Mouse (Mus musculus) WW6 (cell line): ENCODE data around the gene Setd7.

ENCODE experiments used
- DNase-seq: peaks from one replicate; pipeline ENCODE4 v3.0.0-alpha.2; 2013; ENCODE audit warnings: low read depth, low spot score

The Setd7 gene

DNA sequence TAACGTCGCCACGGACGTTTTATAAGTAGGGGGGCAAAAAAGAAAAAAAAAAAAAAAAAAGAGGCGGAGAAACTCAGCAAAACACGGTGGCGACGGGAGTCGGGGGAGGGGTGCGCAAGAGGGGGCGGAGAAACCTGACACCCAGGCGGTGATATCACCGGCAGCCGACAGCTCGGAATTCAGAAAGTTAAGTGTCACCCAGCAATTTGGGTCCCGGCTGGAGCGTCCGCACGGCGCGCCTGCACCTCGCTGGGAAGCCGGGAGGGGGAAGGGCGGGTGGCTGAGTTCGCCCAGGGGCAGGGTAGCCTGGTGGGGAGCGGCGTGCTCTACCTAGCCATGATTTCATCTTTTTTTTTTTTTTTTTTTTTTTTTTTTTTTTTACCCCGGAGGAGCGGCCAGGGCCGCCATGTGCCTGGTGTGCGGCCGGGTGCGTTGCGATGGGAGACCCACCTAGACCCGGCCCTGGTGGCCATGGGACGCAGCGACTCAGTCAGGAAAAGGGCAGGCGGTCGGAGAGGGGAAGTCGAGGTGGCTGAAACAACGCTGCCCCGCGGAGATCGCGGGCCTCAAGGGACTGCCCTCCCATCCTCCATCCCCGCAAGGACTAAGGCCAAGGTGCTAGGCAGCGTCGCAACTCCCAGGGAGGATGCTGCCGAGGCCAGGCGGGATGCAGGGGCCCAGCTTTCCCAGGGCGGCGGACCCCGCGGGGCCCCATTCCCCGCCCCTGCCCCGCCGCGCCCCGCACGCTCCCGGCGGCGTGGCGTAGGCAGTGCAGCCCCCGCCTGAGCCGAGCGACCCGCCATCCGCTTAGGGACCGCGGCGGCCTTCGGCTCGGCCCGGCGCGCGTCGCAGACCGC is 857 bp downstream of the Setd7 start:
- no peak for DNase-seq

DNA sequence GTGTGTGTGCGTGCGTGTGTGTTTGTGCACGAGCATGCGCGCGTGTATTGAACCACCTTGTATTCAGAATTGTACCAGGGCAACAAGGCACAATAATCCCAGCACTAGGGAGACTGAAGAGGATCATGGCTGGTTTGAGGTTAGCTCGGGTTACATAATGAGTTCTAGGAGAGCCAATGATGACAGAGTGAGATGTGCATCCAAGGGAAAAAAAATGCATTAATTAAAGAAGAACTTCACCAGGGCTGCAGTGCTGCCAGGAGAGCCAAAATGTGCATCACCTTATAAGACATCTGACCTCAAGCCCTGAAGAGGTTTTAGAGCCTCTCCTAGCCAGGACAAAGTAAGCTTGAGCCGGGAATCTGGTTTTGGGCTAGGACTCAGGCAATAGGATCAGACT is 5.1 kb downstream of the Setd7 start:
- DNase-seq = no peak

DNA sequence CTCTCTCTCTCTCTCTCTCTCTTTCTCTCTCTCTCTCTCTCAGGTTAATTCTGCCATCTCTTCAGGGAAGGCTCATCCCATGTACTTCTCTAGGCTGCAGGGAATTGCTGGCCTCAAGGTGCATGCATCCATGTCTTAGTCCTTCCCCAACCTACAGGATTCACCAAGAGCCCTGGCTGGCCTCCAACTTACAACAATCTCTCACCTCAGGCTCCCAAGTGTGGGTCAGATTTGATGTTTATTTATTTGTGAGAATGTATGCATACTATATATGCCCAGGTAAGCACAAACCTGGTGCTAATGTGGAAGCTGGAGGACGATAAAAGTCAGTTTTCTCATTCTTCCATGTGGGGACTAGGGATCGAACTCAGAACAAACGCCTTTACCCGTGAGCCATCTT is 5.8 kb downstream of the Setd7 start:
- no peak for DNase-seq

DNA sequence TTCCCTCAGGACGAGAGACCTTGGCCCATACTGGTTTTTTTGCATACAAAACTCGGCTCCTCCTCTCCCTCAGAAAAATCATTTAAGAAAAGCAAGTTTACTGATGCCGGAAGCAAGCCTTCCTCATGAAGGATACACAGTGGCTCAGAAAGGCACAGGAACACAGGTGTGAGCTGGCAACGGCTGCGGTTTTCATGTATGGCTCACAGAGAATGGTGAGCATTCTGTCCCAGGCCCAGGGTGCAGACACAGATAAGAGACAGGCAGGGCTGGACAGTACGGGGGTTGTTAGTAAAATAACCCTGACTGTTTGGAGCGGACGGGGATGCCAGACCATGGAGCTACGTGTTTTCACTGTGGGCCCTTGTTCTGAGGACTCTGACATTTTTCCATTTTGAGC is 6.6 kb downstream of the Setd7 start:
- no peak for DNase-seq

DNA sequence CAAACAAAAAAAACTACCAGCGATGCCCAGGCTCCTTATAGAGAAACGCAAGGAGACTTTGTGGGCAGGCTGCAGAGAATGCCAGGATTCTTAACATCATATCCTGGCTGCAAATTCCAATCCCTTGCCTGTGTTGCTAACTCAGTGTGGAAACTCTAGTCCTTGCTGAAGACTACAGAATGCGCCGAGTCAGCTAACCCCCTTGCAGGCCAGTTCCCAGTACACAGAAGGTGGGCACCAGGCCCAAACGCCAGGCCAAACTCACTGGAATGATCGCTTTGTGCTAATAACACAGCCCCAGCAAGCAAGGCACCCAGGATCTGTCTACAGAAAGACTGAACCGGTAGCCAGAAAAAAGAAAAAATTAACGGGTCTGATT is 7.2 kb downstream of the Setd7 start:
- no peak for DNase-seq

DNA sequence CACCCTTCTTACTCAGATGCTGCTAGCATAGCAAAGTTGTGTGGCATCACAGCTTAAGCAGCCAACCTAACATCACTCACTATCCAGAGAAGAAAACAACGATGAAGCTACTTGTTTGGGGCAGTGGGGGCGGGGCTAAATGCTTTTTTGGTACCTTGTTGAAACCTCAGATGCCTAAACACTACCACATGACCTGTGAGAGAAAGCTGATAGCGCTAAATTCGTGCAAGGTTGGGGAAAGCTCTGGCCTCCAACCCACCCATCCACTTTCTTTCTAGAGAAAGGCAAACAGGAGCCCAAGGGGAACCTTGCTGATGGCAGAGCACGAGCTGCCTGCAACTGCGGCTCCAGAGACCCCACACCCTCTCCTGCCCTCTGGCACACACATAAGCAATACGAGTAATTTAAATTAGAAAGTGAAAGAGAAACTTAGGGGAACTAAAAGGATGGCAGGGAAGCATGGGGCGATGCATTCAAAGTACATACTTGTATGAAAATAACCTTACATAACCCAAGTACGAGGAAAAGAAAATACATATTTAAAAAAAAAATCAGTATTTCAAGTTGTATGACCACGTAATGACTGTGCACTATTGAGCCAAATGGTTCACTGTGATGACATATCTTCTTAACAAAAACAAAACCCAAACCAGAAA is 7.7 kb downstream of the Setd7 start:
- DNase-seq = no peak

DNA sequence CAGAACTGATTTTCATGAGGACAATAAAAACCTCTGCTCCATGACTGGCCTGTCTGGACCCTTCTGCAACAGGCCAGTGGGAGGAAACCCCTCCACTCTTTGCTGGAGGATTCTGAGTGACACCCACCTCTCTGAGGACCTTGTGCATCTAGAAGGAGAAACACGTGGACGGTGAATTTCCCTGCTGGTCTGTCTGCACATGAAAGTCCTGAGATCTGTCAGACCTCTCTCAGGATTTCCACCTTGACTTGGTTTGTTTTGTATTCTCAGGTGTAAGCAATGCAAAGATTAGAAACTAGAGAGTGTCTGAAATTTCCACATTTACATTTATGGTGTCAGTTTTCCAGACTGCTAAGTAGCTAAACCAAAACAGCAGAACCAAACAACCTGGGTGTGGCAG is 8.5 kb downstream of the Setd7 start:
- DNase-seq = no peak

DNA sequence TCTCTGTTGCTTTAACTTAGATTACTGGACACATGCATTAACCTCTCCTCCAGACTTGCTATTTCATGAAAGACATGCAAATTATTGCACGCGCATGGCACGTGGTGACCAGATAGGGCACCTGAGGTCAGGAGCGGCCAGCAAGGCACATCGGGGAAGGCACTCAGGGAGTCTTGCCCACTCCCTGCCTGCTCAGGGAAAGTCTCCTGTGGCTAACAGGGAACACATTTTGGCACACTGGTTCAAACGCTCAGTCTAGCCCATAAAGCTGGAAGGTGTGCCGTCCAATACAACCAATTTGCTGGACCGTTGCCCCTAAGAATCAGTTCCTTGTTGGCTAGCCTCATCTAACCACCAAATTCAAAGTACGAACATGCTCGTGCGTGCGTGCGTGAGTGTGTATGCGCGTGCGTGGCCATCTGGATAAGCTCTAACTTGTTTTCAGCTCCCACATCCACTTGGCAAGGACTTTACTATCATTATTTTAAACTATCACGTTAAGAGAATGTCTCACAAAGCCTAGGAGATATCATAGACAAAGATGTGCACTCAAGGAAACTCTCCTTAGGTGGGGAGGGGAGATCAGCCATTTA is 11.6 kb downstream of the Setd7 start:
- no peak for DNase-seq

DNA sequence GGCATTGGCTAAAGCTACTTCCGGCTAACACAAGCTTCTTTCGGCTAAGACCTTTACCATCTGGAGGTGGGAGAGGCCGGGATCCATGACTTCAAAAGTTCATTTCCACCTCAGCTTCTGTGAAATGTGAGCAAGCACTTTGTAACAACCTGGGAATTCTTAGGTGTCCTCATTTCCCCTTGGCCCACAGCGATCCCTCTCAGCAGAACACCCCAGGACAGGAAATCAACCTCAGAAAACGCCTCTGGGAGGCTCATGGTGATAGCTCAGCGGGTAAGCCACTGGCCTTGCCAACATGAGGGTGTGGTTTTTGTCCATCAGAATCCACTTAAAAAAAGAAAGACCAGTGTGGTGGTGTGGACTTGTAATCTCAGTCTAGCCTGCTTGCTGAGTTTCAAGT is 13.1 kb downstream of the Setd7 start:
- no peak for DNase-seq

DNA sequence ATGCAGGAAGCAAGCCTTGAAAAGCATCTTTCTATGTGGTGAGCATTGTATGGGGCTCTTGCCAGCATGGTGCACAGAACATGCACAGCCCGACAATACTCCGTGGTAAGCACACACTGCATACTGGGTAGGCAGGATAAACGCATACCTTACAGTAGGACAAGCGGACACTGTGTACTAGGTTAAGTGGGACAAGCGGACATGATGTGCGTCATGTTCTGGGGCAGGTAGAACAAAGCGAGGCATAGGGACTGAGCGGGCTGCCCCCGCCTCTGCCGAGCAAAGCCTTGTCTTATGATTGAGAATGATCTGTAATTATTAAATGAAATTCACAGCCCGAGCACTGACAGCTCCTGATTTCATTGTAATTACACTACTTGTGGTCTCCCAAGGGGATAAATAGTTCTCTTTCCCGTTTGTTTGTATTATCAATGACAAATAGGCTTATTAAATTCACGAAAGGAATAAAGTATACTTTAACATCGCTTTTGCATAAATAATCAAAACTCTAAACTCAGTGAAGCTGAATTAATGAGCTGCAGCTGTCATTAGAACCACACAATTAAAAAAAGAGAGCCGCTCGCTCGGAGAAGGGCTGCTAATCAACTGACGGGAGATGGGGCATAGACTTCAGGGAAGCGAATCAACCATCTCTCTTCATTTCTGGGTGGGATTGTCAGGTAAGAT is 16.1 kb downstream of the Setd7 start:
- DNase-seq = no peak

DNA sequence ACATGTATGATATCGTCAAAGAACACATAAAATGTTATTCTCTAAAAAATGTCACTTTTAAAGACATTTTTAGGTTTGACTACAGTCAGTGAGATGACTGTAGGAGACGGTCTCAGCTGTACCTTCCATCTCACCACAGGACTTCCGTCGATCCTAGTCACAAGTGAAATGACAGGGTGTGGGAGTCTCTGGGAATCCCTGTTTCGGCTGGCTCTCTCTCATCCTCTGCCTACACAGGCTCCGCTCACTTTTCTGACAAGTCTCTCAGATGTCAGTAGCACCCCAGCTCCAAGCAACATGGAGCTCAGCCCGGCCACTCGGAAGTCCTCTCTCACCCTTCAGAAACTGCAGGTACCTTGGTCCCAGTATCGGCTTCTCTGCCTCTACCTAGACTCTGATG is 20.0 kb downstream of the Setd7 start:
- no peak for DNase-seq

DNA sequence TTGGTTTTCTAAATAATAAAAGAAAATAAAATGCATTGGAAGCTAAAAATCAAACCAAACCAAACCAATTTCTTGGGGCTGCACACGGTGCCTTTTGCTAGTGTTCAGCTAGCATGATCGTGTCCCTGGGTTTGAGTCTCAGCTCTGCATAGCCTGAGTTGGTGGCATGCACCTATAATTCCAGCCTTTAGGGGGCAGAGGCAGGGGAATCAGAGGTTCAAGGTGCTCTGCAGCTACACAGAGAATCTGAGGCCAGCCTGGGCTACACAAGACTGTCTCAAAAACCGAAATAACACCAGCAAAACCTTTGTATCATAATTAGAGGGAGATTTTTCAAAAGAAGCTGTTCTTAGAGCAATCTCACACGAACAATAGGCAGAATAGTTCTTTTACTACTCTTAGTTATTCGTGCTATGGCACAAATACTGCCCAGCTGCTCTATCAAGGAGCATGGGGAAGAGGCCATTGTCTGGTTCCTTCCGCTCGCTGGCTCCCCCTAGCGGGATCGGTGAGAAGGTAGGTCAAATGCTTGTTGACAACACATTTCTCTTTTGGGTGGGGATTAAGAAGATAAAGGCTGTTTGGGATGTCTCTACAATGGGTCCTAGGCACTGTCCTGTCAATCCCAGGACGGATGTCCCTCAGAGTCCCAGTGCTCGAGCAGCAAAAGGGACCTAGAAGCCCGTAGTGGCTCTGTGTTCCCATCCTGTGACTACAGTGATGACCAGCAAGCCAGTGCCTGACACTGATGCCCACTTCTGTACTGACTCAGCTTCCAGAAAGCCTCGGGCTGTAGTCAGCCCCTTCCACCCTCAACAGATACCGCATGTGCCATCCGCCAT is 20.9 kb downstream of the Setd7 start:
- DNase-seq = peak; percentile 74

DNA sequence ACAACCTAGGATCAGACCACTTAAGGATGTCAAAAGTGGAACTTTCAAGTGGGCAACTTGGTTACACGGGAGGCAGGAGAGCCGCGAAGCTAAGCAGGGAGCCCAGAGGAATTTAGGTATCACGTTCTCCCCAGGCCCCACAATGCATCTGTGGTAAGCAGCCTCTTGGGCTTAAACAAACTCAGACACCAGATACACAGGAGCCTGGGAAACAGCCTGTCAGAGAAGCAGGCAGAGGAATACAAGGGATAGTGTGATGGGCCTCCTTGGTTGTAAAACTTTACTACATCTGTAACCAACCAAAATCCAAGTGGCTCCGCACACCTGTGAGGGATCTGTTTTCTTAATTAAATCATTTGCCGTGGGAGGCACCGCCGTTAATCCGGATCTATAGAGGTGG is 26.7 kb downstream of the Setd7 start:
- DNase-seq = no peak

DNA sequence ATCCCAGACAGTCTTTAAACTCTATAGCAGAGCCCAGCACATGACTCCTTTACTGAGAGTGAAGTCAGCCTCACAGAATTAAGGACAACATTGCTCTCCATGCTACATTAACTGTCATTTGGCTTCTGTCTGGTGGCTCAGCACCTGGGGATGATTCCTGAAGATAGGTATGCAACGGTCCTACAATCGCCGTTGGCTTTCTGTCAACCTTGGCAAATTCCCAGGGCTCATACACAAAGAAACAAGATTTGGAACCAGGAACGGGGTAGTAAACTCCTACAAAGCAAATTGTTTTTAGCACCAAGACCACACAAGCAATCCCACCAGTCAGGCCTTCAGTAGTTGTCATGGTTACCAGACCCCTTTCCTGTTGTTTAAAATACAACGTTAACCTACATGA is 27.1 kb downstream of the Setd7 start:
- no peak for DNase-seq

DNA sequence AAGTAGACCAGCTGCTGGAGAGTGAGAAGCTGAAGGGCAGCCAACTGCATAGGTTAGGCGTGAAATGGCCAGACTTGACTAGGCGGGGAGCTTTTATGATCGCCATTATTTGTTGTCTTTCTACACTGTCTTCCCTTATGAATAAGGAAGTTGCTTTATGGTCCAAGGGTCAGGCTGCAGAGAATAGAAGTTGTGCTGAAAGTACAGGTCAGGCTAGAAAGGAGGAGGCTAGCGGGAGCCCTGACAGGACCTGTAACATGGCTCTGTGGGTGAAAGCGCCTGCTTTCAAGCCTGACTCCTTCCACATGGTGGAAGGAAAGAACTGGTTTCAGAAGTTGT is 28.4 kb downstream of the Setd7 start:
- no peak for DNase-seq

DNA sequence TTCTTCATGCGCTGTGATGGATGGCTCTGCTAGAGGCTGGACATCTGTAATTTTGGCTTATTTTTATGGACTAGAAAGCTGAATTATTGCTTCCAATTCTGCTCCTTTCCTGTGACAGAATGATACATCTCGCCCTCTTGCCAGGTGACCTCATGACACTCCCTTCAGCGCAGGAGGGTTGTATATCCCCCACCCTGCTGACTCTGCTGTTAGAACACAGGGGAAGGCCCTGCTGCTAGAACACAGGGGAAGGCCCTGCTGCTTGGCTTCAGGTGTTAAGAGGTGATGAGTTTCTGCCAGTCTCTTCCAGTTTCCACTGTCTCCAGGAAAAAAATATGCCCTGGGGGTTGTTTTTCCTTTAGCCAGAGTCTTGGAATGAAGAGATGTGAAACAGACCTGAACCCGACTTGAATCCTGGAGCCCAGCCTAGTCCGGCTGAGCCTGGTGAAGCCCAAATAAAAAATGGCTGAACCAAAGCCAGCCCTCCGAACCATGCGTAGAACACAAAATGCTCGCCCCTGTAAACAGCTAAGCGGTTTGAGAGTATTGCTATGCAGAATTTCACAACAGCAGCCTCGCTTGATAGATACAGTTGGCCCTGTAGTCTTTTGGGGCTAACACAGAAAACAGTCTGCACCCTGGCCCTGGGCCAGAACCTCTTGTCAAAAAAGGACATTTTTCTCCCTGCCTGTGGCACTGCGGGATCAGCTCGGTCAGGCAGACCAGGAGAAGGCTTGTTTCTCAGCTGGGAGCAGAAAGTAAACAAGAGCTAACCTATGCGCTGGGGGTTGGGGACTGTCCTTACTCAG is 29.0 kb downstream of the Setd7 start:
- no peak for DNase-seq

DNA sequence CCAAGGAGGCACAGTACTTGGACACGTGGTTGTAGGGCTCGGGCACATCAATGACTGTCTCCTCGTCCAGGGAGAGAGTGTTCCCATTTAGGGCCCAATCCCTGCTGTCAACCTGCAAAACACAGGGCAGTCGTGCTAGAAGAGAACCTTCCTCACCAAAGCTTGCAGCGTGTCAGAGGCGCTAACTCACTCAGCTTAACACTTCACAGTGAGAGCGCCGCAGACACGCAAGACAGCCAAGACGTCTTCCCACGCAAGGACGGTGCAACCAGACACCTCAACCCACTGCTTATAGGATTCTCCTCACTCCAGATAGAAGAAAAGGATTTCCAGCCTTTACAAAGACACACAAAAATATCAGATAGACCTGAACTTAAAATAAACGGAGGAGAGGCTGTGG is 33.8 kb downstream of the Setd7 start:
- no peak for DNase-seq

DNA sequence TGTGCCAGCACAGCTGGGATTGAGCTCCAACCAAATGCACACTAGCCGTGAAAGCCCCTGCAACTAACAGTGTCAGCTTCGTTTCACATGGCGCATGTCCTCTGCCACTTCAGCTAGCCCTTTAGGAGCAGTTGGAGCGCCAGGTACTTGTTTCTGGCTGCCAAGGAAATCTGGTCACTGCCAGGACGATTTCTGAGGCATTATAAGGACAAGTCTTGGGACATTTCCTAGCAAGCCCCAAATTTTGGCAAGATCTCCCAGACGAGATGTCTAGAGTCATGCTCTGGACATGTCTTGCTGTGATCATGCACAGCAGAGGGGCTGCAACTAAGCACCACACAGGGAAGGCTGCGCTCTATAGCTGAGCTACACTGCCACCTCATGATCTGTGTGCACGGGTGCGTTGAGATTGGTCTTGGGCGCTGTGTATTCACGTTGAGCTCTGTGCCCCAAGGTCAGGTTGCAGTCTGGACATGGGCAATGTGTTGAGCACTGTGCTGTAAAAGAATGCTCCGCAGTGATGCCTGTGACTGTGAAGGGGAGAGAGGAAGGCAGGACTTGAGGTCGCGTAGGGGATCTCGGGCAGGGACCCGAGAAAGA is 35.4 kb downstream of the Setd7 start:
- DNase-seq = no peak

DNA sequence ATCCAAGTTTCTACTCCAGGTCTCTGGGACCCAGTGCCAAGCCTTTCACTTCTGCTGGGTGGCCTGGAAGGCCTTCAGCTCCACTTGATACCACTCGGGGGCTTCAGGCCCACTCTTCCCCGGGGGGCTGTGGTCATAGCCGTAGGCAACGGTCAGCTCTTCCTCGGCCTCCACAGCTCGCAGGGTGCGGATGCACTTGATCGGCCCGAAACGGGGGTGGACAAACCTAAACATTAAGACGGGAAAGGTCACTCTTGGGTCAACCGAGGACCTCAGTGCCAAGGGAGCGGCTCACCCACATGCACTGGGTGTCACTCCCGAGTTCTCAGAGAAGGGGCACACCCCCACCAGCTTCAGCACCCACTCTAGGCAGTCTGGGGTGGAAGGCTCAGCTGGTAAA is 39.4 kb downstream of the Setd7 start:
- DNase-seq = no peak

DNA sequence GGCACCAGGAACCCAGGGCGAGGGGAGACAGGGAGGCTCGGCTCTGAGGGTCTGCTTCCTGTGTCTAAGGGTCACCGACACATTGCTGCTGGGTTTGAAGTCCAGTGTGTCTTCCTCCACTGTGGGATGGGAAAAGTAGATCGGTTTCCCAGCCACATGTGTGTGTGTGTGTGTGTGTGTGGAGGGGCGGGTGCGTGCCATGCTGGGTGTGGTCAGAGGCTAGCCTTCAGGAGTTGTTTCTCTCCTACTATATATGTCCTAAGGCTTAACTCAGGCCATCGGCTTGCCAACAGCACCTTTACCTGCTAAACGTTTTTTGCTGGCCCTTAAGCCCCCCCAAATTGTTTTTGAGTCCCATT is 41.9 kb downstream of the Setd7 start:
- DNase-seq = no peak
